Mouse (Mus musculus) megakaryocyte, embryonic 14.5 days (primary cell): ENCODE data around the gene Nkrf.
"Not testable (repeated sequence)": the region's sequence is repeated elsewhere in the genome, so short reads cannot be mapped to it uniquely, and the experiment has no call there.

Experiments
- FLI1 ChIP-seq: IDR thresholded peaks from 2 replicates; pipeline ENCODE4 v1.6.1; 2012; ENCODE audit warnings: low read length, inconsistent platforms, mixed read lengths
- GATA1 ChIP-seq: IDR thresholded peaks from 3 replicates; pipeline ENCODE4 v1.6.1; 2012; ENCODE audit warnings: mixed read lengths, low read length, inconsistent platforms, borderline replicate concordance

GRCm38 (mm10) chrX:36898931-36899330 is 3.8 kb downstream of the Nkrf start:
- not testable (repeated sequence) for TF ChIP-seq FLI1, GATA1
